Mouse (Mus musculus) small intestine, adult 2 months (tissue): ENCODE data around the gene Hrct1. TPM values are rescaled to one million over a fixed set of nuclear protein-coding genes. Genes with fewer than 3 reads are reported as not detected.
A peak's percentile ranks its signal among the peaks of the same experiment; 100 is the strongest.

Experiments
- H3K27ac ChIP-seq: fragments of 200-500 bp; 2 replicates; pipeline ENCODE4 v1.5.1; 2012; ENCODE audit warnings: low read depth, low read length, control low read depth, inconsistent platforms; ENCODE audit not compliant: insufficient read depth
- H3K27me3 ChIP-seq: fragments of 200-500 bp; 2 replicates; pipeline ENCODE4 v1.6.1; 2012; ENCODE audit warnings: mild to moderate bottlenecking, moderate library complexity, low read length, inconsistent platforms; ENCODE audit not compliant: control insufficient read depth, insufficient read depth
- H3K36me3 ChIP-seq: fragments of 200-500 bp; 2 replicates; pipeline ENCODE4 v1.6.1; 2012; ENCODE audit warnings: mild to moderate bottlenecking, low read length, control low read depth, inconsistent platforms; ENCODE audit not compliant: control insufficient read depth, insufficient read depth
- H3K4me1 ChIP-seq: fragments of 200-500 bp; 2 replicates; pipeline ENCODE4 v1.6.1; 2012; ENCODE audit warnings: low read length, inconsistent platforms, mixed read lengths; ENCODE audit not compliant: control insufficient read depth, insufficient read depth, insufficient read length
- H3K4me3 ChIP-seq: fragments of 200-500 bp; 2 replicates; pipeline ENCODE4 v1.5.1; 2012; ENCODE audit warnings: low read depth, mild to moderate bottlenecking, control low read depth, inconsistent platforms, low read length, moderate library complexity
- CTCF ChIP-seq: fragments of 200-500 bp; IDR thresholded peaks from 2 replicates; pipeline ENCODE4 v1.5.1; 2012; ENCODE audit warnings: low read depth, mild to moderate bottlenecking, control low read depth, inconsistent platforms, low read length, moderate library complexity, mixed read lengths; ENCODE audit not compliant: insufficient replicate concordance, insufficient read length; ENCODE audit errors: extremely low read depth
- POLR2A ChIP-seq: fragments of 200-500 bp; IDR thresholded peaks from 2 replicates; pipeline ENCODE4 v1.6.1; 2012; ENCODE audit warnings: low read depth, mild to moderate bottlenecking, control low read depth, inconsistent platforms, low read length, moderate library complexity
- WGBS: fragments of 180-500 bp; shearing (Covaris S2); methylation state at CpG from one replicate; pipeline ENCODE4 v1.1.7; 2018; 5-methylcytosine and 5-hydroxymethylcytosine counted together
- polyA plus RNA-seq: library from polyadenylated mRNA; depleted of rRNA; stranded (reverse); fragments of >200 nt; gene quantifications from 2 replicates; pipeline ENCODE4 v1.2.3, GENCODE M21; 2012

Hrct1 gene
- polyA plus RNA-seq, 1 experiment: 2.0 TPM

DNA sequence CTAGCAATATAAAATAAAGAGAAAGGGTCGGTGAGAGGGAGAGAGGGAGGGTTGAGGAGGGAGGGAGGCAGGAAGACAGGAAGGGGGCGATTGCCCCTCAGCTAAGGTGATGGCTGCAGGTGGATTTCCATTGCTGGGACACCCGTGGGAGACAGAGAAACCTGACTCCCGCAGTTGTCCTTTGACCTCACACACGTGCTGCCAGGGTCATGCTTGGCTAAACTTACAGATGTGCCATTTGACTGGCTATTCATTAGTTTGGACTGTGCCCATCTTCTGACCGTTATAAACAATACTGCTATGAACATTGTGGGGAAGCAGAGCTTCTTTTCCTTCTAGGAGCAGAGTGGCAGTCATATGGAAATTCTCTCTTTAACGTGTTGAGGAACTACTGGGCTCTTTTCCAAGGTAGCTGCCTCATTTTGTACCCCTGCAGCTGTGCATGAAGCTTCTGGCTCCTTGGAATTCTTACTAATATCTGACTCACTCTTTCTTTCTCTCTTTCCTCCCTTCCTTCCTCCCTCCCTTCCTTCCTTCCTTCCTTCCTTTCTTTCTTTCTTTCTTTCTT, 13.3 kb upstream of the Hrct1 start:
- no peak overlapping the region for H3K4me3 ChIP-seq
- TF ChIP-seq CTCF (no peak), POLR2A (no peak)
- 28% methylated on average over 7 of the region's 7 CpGs for WGBS

DNA sequence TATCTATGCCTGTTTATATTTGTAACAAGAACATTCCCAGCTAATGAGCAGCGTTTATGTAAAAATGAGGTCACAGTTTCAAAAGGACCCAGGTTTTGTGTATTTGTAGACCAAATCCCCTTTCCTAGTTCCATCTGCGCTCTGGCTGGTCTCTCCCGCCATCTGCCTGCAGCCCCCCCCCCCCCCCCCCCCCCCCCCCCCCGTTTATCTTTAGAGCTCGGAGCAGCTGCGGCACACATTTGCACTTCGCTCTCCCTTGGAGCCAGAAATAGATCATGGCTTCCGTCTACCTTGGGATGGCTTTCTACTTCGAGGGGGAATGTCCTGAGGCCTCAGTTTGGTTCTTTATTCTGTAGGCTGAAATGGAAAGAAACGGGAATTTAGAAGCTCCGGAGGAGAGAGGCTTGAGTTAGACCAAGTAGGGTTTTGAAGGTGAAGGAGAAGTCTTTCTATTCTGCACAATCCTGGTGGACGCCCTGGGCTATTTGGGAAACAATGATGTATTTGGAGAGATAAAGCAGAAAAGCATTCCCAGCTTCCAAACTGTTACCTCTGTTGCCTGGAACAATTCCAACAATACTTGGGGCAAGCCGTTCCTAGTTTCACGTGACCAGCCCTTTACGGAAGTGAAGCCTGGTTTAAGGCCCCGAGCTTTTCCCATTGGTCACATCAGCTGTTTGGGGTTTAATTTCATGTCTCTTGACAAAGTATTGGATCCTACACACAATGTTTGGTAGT, 6.3 kb upstream of the Hrct1 start:
- H3K4me1 ChIP-seq: no peaks in the 10 kb centered on the region
- H3K27me3 ChIP-seq: no peaks in the 10 kb centered on the region
- H3K27ac ChIP-seq: no peak overlapping the region
- WGBS: 39% methylated on average over 15 of the region's 16 CpGs
- TF ChIP-seq POLR2A: no peak
- TF ChIP-seq CTCF: no peak
- no peaks in the 10 kb centered on the region for H3K36me3 ChIP-seq
- H3K4me3 ChIP-seq: no peak overlapping the region

More for the DNA sequence above, 13.3 kb upstream of the Hrct1 start:
- H3K27ac ChIP-seq: no peak overlapping the region
- H3K27me3 ChIP-seq: no peaks in the 10 kb centered on the region
- no peaks in the 10 kb centered on the region for H3K4me1 ChIP-seq
- H3K36me3 ChIP-seq: no peaks in the 10 kb centered on the region

DNA sequence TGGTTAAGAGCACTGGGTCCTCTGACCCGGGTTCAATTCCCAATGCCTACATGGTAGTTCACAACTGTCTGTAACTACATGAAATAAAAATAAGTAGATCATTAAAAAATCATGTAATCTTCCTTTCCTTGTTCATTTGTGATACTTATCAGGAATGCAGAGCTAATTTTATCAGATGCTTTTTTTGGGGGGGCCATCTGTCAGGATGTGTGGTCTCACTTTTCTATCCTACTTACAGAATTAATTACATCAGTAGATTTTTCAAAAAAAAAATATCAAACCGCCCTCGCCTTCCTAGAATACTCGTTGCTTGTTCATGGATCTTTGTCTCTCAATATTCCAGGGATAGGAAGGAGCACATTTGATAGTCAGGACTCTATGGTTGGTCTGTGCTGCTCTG, 4.8 kb upstream of the Hrct1 start:
- TF ChIP-seq POLR2A (no peak), CTCF (no peak)
- Histone ChIP-seq H3K4me3 (no peak overlapping the region), H3K27ac (no peak overlapping the region), H3K27me3 (no peaks in the 10 kb centered on the region), H3K36me3 (no peaks in the 10 kb centered on the region), H3K4me1 (peaks cover 8% of the 10 kb centered on the region; the same call in 1 of the 2 replicates)
- 80% methylated on average over 4 of the region's 4 CpGs for WGBS

DNA sequence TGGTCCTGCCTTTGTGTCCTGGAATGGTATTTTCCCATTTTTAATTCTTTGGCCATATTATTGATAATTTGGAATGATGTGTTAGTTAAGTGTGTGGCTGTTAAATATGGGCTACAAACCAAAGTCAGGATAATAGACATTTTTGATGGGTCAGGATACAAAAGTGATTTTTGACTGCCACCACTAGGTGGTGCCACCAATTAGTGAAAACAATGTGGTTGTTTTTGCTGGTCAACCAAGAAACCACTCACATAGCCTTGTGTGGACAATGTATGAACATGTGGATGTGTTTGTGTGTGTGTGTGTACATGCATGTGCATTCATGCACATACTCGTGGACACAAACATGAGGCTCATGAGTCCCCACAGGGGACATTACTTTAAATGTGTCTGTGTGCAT, 2.2 kb upstream of the Hrct1 start:
- no peak for TF ChIP-seq CTCF
- TF ChIP-seq POLR2A: no peak
- H3K36me3 ChIP-seq: no peaks in the 10 kb centered on the region
- H3K27me3 ChIP-seq: no peaks in the 10 kb centered on the region
- peaks cover 20% of the 10 kb centered on the region; the same call in 1 of the 2 replicates for H3K4me1 ChIP-seq
- WGBS: 13% methylated on average over 1 of the region's 1 CpGs
- no peak overlapping the region for H3K27ac ChIP-seq
- H3K4me3 ChIP-seq: no peak overlapping the region

- WGBS: 40% methylated on average over 12 of the region's 12 CpGs
These were observed 577 bp upstream of the Hrct1 start for GRCm38 (mm10) chr4:43726228-43726993.

GRCm38 (mm10) chr4:43727718-43728575, 959 bp downstream of the Hrct1 start:
- WGBS: 61% methylated on average over 7 of the region's 7 CpGs
- no peaks in the 10 kb centered on the region for H3K27me3 ChIP-seq
- no peak overlapping the region for H3K4me3 ChIP-seq
- H3K27ac ChIP-seq: peak overlapping the region; percentile 91
- H3K36me3 ChIP-seq: no peaks in the 10 kb centered on the region
- peaks cover 20% of the 10 kb centered on the region; the same call in 1 of the 2 replicates for H3K4me1 ChIP-seq
- TF ChIP-seq CTCF: no peak
- no peak for TF ChIP-seq POLR2A

More at GRCm38 (mm10) chr4:43726228-43726993, 577 bp upstream of the Hrct1 start:
- H3K4me3 ChIP-seq: no peak overlapping the region
- TF ChIP-seq CTCF: no peak
- no peak for TF ChIP-seq POLR2A
- peaks cover 20% of the 10 kb centered on the region; the same call in 1 of the 2 replicates for H3K4me1 ChIP-seq
- peak overlapping the region; percentile 81 for H3K27ac ChIP-seq
- no peaks in the 10 kb centered on the region for H3K27me3 ChIP-seq
- no peaks in the 10 kb centered on the region for H3K36me3 ChIP-seq

GRCm38 (mm10) chr4:43728576-43728954, 1.6 kb downstream of the Hrct1 start:
- 16% methylated on average over 5 of the region's 5 CpGs for WGBS
- no peaks in the 10 kb centered on the region for H3K36me3 ChIP-seq

More at GRCm38 (mm10) chr4:43728576-43728954, 1.6 kb downstream of the Hrct1 start:
- no peak for TF ChIP-seq CTCF
- no peak for TF ChIP-seq POLR2A
- peak overlapping the region; percentile 91 for H3K27ac ChIP-seq
- no peak overlapping the region for H3K4me3 ChIP-seq
- H3K4me1 ChIP-seq: peaks cover 20% of the 10 kb centered on the region; the same call in 1 of the 2 replicates
- H3K27me3 ChIP-seq: no peaks in the 10 kb centered on the region
